Mouse (Mus musculus): ENCODE results near the gene Recql5.
A peak's percentile ranks its signal among the peaks of the same experiment; 100 is the strongest.

Gene Recql5

DNA sequence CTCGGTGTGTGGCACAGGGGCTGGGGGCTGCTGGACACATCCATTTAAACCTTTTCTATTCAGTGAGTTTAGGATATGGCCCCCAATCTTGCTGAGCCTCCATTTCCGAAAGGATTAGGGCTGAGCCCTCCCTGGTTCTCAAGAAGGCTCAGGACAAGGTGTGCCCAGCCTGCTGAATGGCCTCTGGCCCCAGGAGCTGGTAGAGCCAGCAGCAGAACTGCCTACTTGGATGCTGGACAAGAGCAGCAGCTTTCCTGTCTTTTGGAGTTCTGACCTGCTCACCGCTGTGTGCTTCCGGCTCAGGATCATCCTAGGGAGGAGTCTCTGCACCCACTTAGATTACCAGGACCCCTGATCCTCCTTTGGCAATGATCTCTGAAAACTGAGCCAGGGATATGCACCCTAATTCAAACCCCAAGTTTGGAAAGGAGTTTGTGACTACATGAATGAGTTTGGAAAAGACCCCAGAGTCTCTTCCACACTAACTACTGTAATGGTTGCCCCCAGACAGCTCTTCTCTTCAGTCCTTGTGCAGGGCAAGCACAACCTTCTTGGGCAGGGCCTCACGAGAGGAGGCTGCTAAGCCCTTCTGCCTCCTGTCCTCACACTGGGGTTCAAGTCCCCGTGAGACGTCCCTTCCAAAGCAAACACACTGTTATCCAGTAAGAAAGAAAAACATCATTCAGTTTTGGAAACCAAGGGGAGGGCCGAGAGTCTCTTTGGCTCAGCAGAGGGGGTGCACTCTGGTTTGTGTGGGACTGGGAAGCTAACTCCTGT is 32.5 kb downstream of the Recql5 start:
- no peak for DNase-seq

DNA sequence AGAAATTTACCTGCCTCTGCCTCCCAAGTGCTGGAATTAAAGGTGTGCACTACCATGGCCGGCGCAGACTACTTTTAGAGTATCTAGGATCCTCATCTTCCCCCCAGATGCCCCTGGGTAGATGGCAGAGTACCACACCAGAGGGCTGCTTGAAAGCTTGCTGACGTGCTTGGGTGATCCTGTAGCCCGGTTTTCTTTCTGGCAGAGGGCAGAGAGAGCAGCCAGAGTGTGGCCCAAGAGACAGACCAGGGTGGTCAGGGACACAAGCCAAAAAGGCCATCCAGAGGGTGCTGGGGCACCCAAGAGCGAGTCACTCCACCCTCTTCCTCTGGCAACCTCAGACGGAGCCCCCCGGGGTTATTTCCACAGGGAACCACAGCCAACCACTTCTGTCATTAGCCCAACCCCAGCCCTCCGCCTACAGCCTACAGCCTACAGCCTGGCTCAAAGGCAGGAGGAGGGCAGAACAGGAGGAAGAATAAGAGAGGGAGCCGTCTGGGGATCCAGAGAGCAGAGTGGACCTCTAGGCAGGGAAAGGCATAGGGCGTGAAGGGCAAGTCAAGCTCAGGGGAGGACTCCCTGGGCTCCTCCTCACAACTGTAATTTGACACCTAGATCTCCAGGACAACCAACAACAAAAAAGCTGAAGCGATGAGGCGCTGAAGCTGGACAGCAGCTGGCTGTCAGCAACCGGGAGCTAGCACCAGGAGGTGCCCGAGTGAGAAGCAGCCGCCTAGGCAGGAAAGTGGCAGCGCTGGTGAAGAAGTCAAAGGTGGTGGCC is 33.6 kb downstream of the Recql5 start, which contains the start of gene Smim5:
Gene Smim5 (plus strand): TSS at position 481 of the 781 bp plus-strand sequence.
- no peak for DNase-seq

DNA sequence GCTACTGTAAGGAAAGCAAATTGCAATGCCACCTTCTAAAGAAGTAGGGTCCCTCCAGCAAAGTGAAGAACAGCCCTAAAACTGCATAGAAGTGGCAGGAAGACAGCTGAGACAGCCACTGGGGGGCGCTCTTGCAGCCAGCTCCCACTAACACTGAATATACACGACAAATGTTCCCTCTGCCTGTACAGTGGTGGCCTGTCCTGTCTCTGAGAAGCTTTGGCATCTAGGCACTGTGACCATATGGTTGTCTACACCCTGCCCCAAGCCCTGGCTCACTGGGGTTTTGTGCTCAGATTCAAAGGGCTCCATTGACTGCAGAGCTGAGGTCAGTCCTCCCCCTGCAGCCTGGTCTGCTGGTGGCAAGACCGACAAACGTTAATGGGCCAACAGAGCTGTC is 34.4 kb downstream of the Recql5 start:
- peak; percentile 80 to 84 for DNase-seq

DNA sequence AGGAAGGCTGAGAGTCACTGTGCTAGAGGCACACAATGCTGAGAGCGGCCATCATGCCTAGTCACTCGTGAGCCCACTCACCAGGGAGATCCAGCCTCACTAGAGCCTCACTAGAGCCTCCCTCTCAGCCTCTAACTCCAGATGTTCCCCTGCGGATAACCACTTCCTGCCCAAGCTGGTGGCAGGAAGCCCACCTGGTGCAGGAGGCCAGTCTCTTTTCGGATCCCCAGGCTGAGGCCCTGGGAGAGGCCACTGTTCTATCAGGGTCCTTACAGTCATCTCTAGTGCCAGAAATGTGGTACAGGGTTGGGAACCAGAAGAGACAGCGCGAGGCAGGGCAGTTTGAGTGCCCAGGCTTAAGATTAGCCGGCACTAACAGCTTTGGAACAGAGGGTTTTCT is 34.8 kb downstream of the Recql5 start:
- no peak for DNase-seq

DNA sequence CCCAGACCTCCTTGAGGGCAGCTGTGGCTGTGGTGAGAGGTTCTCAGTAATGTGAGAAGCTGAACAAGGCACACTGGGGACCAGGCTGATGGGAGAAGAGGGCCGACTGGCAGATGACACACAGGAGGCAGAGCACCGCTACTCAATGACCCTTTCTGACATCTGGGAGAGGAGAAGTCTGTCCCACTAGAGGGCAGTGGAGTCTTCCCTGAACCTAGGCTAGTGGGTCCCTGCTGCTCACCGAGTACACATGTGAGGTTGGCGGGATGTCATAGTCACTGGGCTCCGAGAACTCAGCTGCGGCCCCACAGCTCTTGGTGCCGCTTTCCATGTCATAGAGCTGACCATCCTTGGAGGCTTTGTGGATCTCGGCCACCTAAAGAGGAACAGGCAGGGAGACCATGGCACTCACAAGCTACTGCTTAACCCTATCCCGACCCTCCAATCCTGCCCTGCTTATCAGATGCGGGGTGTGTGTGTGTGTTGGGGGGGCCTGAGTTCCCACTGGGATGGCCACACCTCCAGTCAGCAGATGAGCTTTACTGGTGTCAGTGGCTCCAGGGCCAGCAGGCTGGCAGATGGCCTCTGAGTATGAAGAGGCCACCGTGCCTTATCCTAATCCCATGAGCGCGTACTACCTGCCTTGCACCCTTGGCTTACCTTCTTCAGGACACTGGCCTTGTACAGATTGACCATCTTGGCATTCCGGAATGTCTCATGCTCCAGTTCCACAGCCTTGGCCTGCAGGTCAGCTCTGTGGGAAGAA is 38.3 kb downstream of the Recql5 start:
- peak; percentile 36 to 41 for DNase-seq

DNA sequence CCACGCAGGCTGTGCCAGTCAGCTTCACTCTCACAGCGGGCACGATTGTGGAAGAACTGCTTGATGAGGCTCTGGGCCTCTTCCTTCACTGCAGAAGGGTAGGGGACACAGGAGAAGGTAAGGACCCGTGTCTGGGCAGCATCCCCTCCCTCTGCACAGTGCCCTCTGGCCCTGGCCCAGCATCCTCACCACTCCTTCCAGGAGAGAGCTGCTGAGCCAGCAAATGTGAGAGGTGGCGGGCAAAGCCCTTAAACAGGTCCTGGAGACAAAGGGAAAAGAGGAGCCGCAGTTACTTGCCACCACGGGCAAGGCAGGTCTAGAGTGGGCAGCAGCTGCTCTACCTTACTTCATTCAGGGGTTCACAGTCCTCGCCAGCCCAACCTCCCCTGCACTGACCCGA is 40.2 kb downstream of the Recql5 start:
- no peak for DNase-seq

DNA sequence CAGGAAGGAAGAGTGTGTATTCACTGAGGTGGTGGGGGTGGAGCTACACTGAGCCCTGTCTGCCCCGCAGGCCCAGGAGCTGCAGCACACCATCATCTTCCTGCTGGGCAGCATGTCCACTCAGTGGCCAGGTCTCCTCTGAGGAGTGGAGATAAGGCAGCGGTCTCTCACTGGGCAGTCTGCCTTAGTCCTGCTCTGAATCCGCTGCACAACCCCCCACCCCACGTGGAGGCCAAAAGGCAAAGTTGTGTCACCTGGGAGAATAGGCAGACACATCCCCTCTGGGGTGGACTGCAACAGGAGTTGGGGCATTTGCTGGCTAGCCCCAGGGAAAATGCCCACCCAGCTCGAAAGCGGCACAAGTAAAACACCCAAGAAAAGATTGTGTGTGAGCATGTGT is 41.1 kb downstream of the Recql5 start:
- no peak for DNase-seq

DNA sequence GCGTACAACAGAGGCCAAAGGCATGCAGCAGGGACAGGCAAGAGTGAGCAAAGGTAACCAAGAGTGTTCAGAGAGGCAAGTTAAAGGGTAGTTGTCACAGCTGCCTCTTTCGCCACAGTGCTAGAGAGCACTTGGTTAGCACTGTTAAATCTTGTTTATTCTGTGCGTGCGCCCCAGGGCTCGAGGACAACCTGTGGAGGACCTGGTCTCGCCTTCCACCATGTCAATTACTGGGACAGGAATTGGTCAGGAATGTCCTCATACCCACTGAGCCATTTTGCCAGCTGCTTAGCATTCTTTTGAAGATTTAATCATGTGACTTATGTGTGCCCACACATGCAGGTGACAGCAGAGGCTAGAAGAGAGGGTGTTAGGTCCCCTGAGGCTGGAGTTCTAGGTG is 44.1 kb downstream of the Recql5 start:
- DNase-seq, result no peak

DNA sequence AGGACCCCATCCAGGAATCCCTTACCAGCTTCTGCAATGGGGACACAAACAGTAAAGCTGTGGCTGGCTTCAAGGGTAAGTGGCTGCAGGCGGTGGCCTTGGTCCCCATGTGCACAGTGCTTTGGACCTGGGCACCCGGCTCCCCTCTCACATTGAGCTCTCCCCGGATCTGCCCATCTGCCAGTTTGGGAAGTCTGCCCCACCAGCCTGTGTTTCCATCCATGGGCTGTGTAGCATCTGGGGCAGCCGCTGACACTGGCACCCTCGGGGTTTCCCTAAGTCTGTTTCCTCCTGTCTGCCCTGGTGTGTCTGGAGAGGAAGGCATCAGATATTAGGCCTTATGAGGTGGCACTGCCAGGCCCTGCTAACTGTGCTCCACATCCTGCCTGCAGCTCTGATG is 45.3 kb downstream of the Recql5 start:
- no peak for DNase-seq

DNA sequence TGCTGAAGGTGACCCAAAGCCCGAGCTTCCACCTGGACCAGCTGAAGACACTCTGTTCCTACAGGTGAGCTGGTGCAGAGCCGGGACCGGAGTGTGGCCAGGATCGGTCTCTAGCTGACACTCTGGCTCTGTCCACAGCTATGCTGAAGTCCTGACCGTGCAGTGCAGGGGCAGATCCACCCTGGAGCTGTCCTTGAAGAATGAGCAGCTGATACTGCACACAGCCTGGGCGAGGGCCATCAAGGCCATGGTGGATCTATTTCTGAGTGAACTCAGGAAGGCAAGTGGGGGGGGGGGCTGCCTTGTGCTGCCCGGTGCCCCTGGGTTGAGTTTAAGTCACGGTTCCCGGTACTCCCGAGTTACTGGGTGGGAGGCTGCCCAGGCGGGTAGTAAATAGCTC is 46.8 kb downstream of the Recql5 start:
- DNase-seq, result no peak

DNA sequence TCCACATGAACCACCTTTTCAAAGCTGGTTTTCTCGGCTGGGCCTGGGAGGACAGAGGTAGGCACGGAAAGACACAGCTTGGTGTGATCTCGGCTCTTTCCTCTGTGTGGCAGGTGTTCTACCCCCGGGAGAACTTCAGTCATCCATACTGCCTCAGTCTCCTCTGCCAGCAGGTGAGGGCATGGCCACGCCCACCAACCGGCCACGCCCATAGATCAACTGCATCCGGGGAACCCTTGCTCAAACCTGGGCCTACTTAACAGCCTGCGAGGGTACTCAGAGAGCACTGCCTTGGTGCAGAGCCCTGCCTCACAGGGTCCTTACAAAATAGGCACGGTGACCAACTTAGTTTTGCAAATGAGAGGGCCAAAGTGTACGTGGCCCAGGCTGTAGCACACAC is 48.0 kb downstream of the Recql5 start:
- DNase-seq, result no peak

DNA sequence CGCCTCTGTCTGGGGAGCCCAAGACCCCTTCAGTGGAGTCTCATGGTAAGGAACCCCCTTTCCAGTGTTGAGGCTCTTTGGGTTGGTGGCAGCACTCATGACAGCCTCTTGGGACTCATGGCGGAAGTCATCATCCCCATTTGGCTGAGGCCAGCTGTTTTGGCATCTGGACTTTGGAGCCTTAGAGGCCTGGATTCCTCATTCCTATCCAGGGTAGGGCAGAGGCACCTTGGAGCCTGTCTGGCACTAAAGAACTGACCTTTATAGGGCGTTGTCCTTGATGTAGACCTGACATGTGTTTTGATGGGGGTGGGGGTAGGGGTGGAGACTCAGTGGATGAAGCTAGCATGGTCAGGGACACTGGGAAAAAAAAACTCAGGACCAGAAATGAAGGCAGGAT is 48.9 kb downstream of the Recql5 start:
- no peak for DNase-seq

DNA sequence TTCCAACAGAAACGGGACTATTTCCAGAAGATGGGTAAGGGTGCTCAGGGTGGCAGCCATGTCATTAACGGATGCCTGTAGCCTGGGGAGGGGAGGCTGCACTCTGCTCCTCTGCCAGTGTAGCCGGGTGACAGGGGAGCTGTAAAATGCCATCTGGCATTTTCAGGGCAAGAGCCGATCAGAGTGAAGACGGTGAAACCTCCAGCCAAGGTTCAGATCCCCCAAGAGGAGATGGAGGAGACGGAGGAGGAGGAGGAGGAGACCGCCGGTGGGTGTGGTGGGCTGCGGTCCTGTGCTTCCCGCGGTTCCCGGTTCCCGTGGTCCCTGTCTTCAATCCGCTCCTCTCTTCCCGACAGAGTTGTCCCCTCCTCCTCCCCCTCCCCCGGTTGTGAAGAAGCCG is 50.0 kb downstream of the Recql5 start:
- DNase-seq, result no peak

DNA sequence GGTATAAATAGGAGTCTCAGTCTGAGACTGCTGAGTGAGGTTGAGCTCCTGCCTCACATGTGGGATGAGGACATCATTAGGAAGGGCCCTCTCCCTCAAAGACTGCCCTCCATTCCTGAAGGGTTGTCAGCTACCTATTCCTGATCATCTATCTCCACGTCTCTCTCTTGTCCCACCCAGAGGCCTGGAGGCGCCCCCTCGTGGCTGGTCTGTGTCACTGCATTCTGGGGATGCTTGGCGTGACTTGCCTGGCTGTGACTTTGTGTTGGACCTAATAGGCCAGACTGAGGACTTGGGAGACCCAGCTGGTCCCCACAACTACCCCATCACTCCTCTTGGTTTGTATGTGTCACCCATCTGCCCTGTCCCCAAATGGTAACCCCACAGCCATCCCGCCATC is 52.3 kb downstream of the Recql5 start:
- DNase-seq, result peak in 1 of 2 experiments; percentile 15

DNA sequence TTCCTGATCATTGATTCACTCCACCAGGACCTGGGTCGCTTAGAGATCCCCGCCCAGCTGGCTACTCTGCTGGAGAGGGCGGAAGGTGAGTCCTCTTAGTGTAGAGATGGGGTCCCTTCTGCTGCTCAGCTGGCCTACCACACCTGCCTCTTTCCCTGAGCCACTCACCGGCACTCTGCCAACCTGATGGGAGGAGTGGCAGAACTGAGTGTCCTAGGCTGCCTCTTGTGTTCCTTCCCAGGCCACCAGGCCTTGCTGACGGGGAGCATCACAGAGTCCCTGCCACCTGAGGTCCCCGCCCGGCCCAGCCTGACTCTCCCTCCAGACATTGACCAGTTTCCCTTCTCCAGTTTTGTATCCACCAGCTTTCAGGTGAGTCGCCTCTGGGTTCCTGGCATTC is 55.2 kb downstream of the Recql5 start:
- no peak for DNase-seq

DNA sequence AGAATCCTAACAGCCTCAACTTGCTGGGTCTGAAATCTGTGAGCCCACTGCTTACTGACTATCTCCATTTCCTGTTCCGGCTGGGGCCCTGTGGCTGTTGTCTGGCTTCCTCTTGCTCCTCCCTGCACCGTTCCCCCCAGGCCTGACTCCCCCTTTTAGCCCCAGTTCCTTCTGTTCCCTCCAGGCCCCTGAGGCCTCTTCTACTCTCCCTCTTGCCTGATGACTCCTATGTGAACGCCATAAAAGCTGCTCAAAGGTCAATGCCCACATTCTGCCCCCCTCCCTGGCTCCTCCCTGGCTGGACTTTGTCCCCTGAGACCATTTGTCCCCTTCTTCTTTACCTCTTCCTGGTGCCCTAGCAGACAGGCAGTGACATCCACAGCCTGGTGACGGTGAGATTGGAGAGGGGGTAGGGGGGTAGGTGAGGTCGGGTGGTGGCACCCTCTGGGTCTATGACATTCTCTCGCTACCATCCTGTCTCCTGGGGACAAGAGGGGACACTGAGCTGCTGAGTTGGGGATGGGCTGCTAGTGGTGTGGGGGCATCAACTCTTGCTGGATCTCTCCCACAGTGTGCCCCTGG is 56.0 kb downstream of the Recql5 start:
- DNase-seq, result no peak

DNA sequence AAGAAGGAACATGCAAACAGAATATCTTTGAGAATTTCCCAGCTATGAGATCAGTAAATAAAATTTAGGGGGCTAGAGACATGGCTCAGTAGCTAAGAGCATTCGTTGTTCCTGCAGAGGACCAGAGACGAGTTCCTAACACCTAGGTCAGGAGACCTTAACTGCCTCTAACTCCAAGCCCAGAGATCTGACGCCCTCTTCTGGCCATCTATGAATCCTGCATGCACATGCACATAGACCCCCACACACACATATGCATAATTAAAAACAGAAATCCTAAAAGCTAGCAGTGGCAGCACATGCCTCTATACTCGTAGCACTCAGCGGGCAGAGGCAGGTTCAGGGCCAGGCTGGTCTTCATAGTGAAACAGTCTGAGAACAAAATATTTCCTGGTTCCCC is 56.8 kb downstream of the Recql5 start:
- DNase-seq, result no peak

DNA sequence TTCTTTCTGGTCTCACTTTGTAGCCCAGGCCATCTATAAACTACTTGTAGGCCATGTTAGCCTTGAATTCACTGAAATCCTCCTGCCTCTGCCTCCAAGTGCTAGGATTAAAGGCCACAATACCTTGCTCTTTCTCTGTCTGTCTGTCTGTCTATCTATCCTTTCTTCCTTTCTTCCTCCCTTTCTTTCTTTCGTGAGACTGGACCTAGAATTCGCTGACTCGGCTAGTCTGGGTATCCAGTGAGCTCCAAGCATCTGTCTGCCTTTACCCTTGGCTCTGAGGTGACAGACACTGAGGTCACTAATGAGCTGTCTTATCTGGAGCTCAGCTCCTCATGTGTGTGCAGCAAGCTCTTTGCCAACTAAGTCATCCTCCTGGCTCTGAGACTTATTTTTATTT is 57.3 kb downstream of the Recql5 start:
- DNase-seq, result no peak

DNA sequence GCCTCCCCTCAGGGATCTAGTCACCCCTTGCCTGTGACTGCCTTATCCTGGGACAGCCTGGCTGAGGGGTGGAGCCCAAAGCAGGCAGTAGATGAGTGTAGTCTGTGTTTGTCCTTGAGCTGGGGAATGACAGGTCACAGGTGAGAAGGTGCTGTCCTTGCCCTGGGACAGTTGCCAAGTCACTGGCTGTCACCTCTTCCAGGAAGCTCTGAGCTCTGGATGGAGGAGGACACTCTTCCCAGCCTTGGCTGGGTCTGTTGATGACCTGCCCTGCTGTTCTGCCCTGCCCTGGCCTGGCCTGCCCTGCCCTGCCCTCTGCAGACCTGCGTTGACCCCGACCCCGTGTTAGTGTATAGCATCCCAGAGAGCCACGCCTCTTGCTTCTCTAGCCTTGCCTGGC is 60.8 kb downstream of the Recql5 start:
- DNase-seq, result no peak

DNA sequence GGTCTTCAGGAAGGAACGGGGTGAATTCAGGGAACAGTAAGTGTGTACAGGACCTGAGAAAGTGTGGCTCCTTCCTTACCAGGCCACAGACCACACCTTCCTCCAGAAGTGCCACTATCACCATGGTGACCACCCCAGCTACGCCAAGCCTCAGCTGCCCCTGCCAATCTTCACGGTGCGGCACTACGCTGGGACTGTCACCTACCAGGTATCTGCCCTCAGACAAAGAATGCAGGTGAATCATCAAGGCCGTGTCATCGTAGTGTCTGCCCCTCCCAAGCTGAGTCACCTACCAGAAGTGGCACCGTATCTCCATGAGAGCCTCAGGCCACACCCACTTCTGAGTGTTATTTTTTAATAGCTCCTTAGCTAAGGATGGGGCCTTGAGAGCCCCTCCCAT is 63.9 kb downstream of the Recql5 start:
- DNase-seq, result no peak

DNA sequence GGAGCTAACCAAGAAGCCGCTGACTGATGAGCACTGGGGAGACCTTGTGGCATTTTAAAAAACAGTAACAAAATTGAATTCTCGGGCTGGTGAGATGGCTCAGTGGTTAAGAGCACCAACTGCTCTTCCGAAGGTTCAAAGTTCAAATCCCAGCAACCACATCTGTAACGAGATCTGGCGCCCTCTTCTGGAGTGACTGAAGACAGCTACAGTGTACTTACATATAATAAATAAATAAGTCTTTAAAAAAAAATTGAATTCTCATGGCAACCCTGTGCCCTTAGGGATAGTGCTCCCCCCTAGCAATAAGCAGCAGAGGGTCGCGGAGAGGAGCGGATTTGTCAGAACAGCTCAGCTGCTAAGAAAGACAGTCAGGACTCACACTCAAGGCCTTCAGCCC is 69.4 kb downstream of the Recql5 start:
- no peak for DNase-seq

DNA sequence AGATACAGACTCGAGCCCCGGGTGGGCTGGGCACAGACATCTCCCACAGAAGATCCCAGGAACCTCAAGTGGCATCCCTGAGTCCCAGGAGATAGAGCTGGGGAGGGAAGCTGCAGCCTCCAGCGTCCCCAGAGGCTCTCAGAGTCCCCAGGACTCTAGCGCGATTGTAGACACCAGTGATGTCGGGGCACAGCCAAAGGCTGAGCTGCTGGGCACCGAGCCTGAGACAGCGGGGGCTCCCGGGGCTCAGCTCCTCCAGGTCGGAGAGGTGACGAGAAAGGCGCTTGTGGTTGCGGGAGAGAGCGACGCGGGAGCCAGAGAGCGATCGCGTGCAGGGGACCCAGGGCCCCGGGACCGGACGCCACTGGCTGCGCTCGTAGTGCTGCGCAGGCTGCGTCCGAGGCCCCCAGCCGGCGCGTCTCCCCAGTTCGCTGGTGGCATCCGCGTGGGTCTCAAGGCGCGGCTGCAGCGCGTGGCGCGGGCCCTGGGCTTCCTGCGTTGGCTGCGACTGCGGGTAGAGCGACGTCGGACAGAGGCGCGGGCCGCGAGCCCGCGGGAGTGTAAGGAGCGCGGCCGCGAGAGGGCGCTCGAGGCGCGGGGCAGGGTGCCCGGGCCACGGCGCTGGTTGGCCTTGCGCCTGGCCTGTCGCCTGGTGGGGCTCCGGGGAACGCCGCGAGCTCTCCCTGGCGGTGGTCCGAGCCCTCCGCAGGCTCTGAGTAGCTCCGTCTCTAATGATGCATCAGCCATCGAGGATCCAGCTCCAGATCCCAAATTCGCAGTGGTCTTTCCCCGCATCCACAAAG is 73.9 kb downstream of the Recql5 start:
- DNase-seq, result peak; percentile 48 to 79

Measured in cerebellum, adult 18-20 months (tissue).